Mouse (Mus musculus): ENCODE measurements around the gene Ulbp1. TPM values are rescaled to one million over a fixed set of nuclear protein-coding genes. Genes with fewer than 3 reads are reported as not detected.

Gene Ulbp1
- total RNA-seq (2023), result 8.3 TPM

GRCm38 (mm10) chr10:7473197-7473889 lies at the start of gene Ulbp1:
Ulbp1 (minus strand) TSS chr10:7473638.

Other genes with a start within 250 kb of the Ulbp1 start
- gene Lrp11, start 116.2 kb upstream of the Ulbp1 start, total RNA-seq (2023), result 2.5 TPM
- 11.4 TPM for gene Nup43, start 193.9 kb upstream of the Ulbp1 start, total RNA-seq (2023)
- gene Pcmt1, start 207.5 kb upstream of the Ulbp1 start, total RNA-seq (2023), result 66.2 TPM
- 42.4 TPM for gene Lats1, start 207.6 kb upstream of the Ulbp1 start, total RNA-seq (2023)

Data from CD4-positive naive resting alpha-beta T cell, adult 57 days (primary cell).